Mouse (Mus musculus) thymus, postnatal 0 days (tissue): ENCODE data around the gene Myh6. TPM values are rescaled to one million over a fixed set of nuclear protein-coding genes. Genes with fewer than 3 reads are reported as not detected.
"Not testable (repeated sequence)": the region's sequence is repeated elsewhere in the genome, so short reads cannot be mapped to it uniquely, and the experiment has no call there.

Experiments
- DNase-seq: peaks from one replicate; pipeline ENCODE4 v3.0.0-alpha.2; 2015; ENCODE audit warnings: low spot score
- polyA plus RNA-seq: library from polyadenylated mRNA; unstranded; fragments of >200 nt; fragmentation: Nextera tagmentation; extraction: Ambion mirVana; gene quantifications from 2 replicates; pipeline ENCODE4 v1.2.1, GENCODE M21; 2015

Gene Myh6
- polyA plus RNA-seq, 1 experiment from 2014 or later, result 0.34 TPM

- no peak for DNase-seq
Observed at GRCm38 (mm10) chr14:54958503-54958902, 8.2 kb downstream of the Myh6 start.

DNA sequence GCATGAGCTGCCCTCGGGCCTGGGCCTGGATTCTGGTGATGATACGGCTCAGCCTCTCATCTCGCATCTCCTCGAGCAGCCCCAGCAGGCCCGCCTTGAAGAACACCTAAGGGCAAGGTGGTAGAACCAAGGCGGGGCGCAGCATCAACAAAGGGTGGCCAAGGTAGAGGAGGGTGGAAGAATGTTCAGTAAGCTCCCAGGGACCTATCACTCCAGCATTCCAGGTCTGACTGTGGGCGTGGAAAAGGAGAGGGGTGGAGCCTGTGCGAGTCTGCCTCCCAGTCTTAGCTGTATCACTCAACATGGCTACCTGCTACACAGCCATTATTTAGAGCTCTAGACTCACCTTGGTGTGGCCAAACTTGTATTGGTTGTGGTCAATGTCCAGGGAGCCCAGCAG lies 10.2 kb downstream of the Myh6 start:
- no peak for DNase-seq

- DNase-seq, result no peak
Observed at GRCm38 (mm10) chr14:54955481-54955880, 11.2 kb downstream of the Myh6 start.

DNA sequence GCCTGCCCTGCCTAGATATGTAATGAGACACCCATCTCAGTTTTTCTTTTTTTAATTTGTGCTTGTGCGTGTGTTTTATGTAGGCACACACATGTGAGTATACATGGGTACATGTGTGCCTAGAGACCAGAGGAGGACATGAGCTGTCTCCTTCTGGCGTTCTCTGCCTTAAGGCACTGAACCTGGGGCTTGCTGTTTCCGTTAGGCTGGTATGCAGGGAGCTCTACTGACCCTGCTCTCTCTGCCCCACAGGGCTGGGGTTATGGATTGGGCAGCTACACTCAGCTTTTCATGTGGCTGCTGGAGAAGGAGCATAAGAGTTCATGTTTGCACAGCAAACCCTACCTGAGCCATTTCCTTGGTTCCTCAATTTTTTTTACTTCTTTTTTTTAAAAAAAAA lies 12.3 kb downstream of the Myh6 start:
- DNase-seq, result no peak

DNA sequence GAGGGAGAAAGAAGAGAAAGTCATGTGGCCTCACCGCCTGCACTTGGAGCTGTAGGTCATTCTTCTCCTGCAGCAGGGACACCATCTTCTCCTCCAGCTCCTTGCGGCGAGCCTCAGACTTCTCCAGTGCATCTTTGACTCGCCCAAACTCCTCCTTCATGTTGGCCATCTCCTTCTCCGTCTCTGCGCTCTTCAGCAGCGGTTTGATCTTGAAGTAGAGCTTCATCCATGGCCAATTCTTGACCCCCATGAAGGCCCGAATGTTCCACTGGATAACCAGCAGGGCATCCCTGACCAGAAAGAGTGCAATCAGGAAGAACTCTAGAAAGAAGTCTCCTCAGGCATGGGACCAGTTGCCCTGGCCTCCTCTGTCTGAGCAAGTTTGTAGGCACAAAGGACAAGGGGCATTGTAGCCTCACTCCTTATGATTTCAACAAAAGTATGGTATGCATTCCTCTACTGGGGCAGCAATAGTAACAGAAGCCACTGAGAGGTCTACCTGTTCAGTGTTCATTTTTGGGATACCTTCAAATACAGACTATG lies 13.0 kb downstream of the Myh6 start:
- DNase-seq, result no peak

DNA sequence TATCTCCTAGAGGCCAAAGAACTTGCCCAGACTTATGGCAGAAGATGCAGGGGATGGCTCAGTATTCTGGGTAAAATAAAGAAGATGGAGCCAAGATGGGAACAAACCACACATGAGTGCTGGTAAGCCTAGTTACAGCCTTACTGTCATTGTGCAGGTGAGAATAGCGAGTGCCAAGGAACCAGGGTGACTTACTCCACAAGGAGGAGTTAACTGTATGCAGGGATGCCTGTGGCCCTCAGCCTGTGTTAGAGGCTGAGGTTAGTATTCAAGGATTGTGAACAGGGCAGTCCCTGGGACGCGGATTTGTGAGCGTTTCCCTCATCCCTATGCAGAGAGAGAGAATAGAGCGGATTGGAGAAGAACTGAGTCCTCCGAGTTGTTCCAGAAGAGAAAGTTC lies 15.1 kb downstream of the Myh6 start:
- no peak for DNase-seq

DNA sequence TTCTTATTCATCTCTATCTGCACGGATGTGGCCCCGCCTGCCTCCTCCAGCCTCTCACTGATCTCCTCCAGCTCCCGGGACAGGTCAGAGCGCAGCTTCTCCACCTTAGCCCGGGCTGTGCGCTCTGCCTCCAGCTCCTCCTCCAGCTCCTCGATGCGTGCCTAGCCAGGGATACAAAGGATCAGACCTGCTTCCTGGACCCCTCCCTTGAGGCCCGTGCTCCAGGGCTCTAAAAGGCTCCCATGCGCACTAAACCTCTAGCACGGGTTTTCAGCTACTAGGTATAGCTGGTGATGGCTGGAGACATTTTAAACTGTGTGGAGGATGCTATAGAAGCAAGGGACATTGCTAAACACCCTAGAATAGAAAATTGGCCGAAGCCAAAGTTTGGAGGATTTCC lies 16.2 kb downstream of the Myh6 start:
- no peak for DNase-seq

GRCm38 (mm10) chr14:54948781-54949180 lies 17.9 kb downstream of the Myh6 start:
- no peak for DNase-seq

DNA sequence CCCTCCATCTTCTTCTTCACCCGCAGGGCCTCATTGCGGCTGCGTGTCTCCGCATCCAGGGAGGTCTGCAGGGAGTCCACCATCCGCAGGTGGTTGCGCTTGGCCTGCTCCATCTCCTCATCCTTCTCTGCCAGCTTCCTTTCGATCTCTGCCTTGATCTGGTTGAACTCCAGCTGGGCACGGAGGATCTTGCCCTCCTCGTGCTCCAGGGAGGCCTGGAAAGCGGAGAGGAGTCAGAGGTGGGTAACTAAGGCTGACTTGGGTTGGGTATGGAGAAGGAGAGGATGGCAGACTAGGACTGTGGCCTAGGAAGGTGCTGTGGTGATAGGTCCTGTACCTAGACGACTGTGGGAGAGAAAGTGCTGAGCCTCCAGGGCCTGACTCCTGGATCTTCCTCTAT lies 19.7 kb downstream of the Myh6 start:
- DNase-seq, result not testable (repeated sequence)

GRCm38 (mm10) chr14:54945975-54946704 lies 20.6 kb downstream of the Myh6 start:
- no peak for DNase-seq

- no peak for DNase-seq
Observed at GRCm38 (mm10) chr14:54944939-54945338, 21.8 kb downstream of the Myh6 start.

GRCm38 (mm10) chr14:54943971-54944370 lies 22.8 kb downstream of the Myh6 start:
- DNase-seq, result no peak

GRCm38 (mm10) chr14:54942479-54942878 lies 24.2 kb downstream of the Myh6 start:
- no peak for DNase-seq

GRCm38 (mm10) chr14:54941024-54941978 lies 25.4 kb downstream of the Myh6 start:
- DNase-seq, result no peak

GRCm38 (mm10) chr14:54940176-54940530 lies 26.6 kb downstream of the Myh6 start:
- no peak for DNase-seq

DNA sequence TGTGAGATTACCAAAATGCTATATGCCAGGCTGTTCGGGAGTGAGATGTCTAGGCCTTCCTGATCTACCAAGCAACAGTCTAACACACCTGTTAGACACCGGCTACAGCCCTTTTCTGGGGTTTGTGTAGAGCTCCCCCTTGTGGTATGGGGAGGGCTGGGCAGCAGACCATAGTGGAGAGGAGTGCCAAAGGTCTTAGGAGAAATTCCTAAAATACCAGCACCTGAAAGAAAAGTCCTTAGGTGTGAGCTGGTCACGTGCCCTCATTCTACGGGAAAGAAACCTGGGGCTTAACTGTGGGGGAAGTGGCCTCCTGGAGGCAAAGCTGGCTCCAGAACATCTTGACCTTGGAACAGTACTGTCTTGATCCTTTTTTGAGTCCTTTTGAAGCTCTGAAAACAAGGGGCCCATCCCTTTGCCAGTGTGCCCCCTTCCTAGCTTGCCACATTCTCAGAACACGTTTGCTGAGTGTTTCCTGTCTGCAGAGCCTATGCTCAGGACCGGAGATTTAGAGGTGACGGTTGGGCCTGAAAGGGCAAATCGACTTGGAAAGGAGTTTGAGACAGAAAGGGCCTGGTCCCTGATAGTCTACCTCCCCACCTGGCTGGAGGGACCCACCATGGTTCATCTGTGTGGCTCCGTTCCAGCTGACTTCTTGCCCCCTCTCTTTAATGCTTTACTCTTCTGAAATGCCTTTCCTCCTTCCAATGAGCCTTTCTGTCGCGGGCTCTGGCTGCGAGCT lies 27.1 kb downstream of the Myh6 start:
- peak; percentile 73 for DNase-seq

GRCm38 (mm10) chr14:54938431-54939219 lies 28.1 kb downstream of the Myh6 start:
- DNase-seq, result no peak

- DNase-seq, result no peak
Observed at GRCm38 (mm10) chr14:54937361-54938182, 29.2 kb downstream of the Myh6 start.

- no peak for DNase-seq
Observed at GRCm38 (mm10) chr14:54936831-54937160, 29.9 kb downstream of the Myh6 start.
